Mouse (Mus musculus): ENCODE measurements around the gene Olfr1026. TPM values are rescaled to one million over a fixed set of nuclear protein-coding genes. Genes with fewer than 3 reads are reported as not detected.

Gene Olfr1026
- total RNA-seq, 1 experiment: not detected

GRCm38 (mm10) chr2:85950137-85950536 lies 28.8 kb downstream of the Olfr1026 start, which contains the start of gene Olfr1028:
Gene Olfr1028 (plus strand): TSS chr2:85950437.
- Histone ChIP-seq H3K36me3 (ENCODE audit: control insufficient read depth, insufficient read depth, low read length, poor library complexity, severe bottlenecking) (no peaks in the 10 kb centered on the region), H3K4me1 (ENCODE audit: control insufficient read depth in 2 of 2, insufficient read depth in 2 of 2, low read length in 2 of 2, poor library complexity in 1 of 2) (no peaks in the 10 kb centered on the region), H3K4me3 (ENCODE audit: insufficient read depth in 1 of 2, low read depth in 1 of 2, low read length in 2 of 2, poor library complexity in 1 of 2, severe bottlenecking in 1 of 2) (no peak within 1 kb of the TSS), H3K27ac (ENCODE audit: insufficient read depth, low read depth, low read length, poor library complexity, severe bottlenecking) (no peak within 1 kb of the TSS), H3K9ac (ENCODE audit: insufficient read depth, low read depth, low read length, poor library complexity, severe bottlenecking) (no peak within 1 kb of the TSS), H3K9me3 (ENCODE audit: control insufficient read depth, insufficient read depth, low read depth, low read length) (no peaks in the 10 kb centered on the region)
- TF ChIP-seq CHD2 (IDR thresholded peaks at IDR 0.05; ENCODE audit: low read depth, low read length) (no peak), ZC3H11A (IDR thresholded peaks at IDR 0.05; ENCODE audit: borderline replicate concordance, low read depth, low read length) (no peak), HCFC1 (IDR thresholded peaks at IDR 0.05; ENCODE audit: borderline replicate concordance, insufficient read depth, low read length) (no peak), ZNF384 (IDR thresholded peaks at IDR 0.05; ENCODE audit: low read depth, low read length) (no peak), MAFK (IDR thresholded peaks at IDR 0.05; ENCODE audit: insufficient read depth, low read depth, low read length) (no peak)
- in situ Hi-C loops (cut with MboI; ENCODE audit: low sequenced_read_pairs in 2 of 2, unreplicated experiment in 2 of 2): no loop called here
- no peak for DNase-seq (ENCODE audit: low read depth, low spot score)

GRCm38 (mm10) chr2:85973595-85973994 lies 52.2 kb downstream of the Olfr1026 start, which contains the start of gene Olfr1029:
Gene Olfr1029 (plus strand): TSS chr2:85973895.
- no peaks in the 10 kb centered on the region for H3K4me1 ChIP-seq (ENCODE audit: control insufficient read depth in 2 of 2, insufficient read depth in 2 of 2, low read length in 2 of 2, poor library complexity in 1 of 2)
- in situ Hi-C loops (cut with MboI; ENCODE audit: low sequenced_read_pairs in 2 of 2, unreplicated experiment in 2 of 2): no loop called here
- no peaks in the 10 kb centered on the region for H3K36me3 ChIP-seq (ENCODE audit: control insufficient read depth, insufficient read depth, low read length, poor library complexity, severe bottlenecking)
- no peak within 1 kb of the TSS for H3K9ac ChIP-seq (ENCODE audit: insufficient read depth, low read depth, low read length, poor library complexity, severe bottlenecking)
- no peak for DNase-seq (ENCODE audit: low read depth, low spot score)
- H3K4me3 ChIP-seq (ENCODE audit: insufficient read depth in 1 of 2, low read depth in 1 of 2, low read length in 2 of 2, poor library complexity in 1 of 2, severe bottlenecking in 1 of 2): no peak within 1 kb of the TSS
- no peak for TF ChIP-seq CHD2 (IDR thresholded peaks at IDR 0.05; ENCODE audit: low read depth, low read length)
- no peak for TF ChIP-seq HCFC1 (IDR thresholded peaks at IDR 0.05; ENCODE audit: borderline replicate concordance, insufficient read depth, low read length)
- no peak for TF ChIP-seq ZNF384 (IDR thresholded peaks at IDR 0.05; ENCODE audit: low read depth, low read length)
- TF ChIP-seq MAFK (IDR thresholded peaks at IDR 0.05; ENCODE audit: insufficient read depth, low read depth, low read length): no peak
- no peak for TF ChIP-seq ZC3H11A (IDR thresholded peaks at IDR 0.05; ENCODE audit: borderline replicate concordance, low read depth, low read length)
- no peaks in the 10 kb centered on the region for H3K9me3 ChIP-seq (ENCODE audit: control insufficient read depth, insufficient read depth, low read depth, low read length)
- H3K27ac ChIP-seq (ENCODE audit: insufficient read depth, low read depth, low read length, poor library complexity, severe bottlenecking): no peak within 1 kb of the TSS

Other genes with a start within 250 kb of the Olfr1026 start
- gene Olfr1006, start 242.8 kb upstream of the Olfr1026 start, total RNA-seq (2012; rRNA removed): not detected in 2 replicates
- gene Olfr1008, start 232.1 kb upstream of the Olfr1026 start, total RNA-seq (2012; rRNA removed): not detected in 2 replicates
- not detected in 2 replicates for gene Olfr1009, start 206.1 kb upstream of the Olfr1026 start, total RNA-seq (2012; rRNA removed)
- not detected in 2 replicates for gene Olfr1012, start 158.8 kb upstream of the Olfr1026 start, total RNA-seq (2012; rRNA removed)
- not detected in 2 replicates for gene Olfr1013, start 154.5 kb upstream of the Olfr1026 start, total RNA-seq (2012; rRNA removed)
- not detected in 2 replicates for gene Olfr1014, start 148.8 kb upstream of the Olfr1026 start, total RNA-seq (2012; rRNA removed)
- gene Olfr1015, start 139.5 kb upstream of the Olfr1026 start, total RNA-seq (2012; rRNA removed): not detected in 2 replicates
- gene Olfr1016, start 119.0 kb upstream of the Olfr1026 start, total RNA-seq (2012; rRNA removed): not detected in 2 replicates
- not detected in 2 replicates for gene Olfr1018, start 103.1 kb upstream of the Olfr1026 start, total RNA-seq (2012; rRNA removed)
- gene Olfr1019, start 76.1 kb upstream of the Olfr1026 start, total RNA-seq (2012; rRNA removed): not detected in 2 replicates
- gene Olfr1020, start 74.5 kb upstream of the Olfr1026 start, total RNA-seq (2012; rRNA removed): not detected in 2 replicates
- not detected in 2 replicates for gene Olfr1022, start 53.0 kb upstream of the Olfr1026 start, total RNA-seq (2012; rRNA removed)
- gene Olfr1023, start 35.9 kb upstream of the Olfr1026 start, total RNA-seq (2012; rRNA removed): not detected in 2 replicates
- not detected in 2 replicates for gene Olfr1024, start 16.5 kb upstream of the Olfr1026 start, total RNA-seq (2012; rRNA removed)
- gene Olfr1025-ps1, start 6.4 kb upstream of the Olfr1026 start, total RNA-seq (2012; rRNA removed): not detected in 2 replicates
- gene Olfr1028, start 28.9 kb downstream of the Olfr1026 start, total RNA-seq (2012; rRNA removed): not detected in 2 replicates
- not detected in 2 replicates for gene Olfr1029, start 52.3 kb downstream of the Olfr1026 start, total RNA-seq (2012; rRNA removed)
- not detected in 2 replicates for gene Olfr1030, start 57.7 kb downstream of the Olfr1026 start, total RNA-seq (2012; rRNA removed)
- gene Olfr1031, start 68.7 kb downstream of the Olfr1026 start, total RNA-seq (2012; rRNA removed): not detected in 2 replicates
- not detected in 2 replicates for gene Olfr1032, start 84.0 kb downstream of the Olfr1026 start, total RNA-seq (2012; rRNA removed)
- not detected in 2 replicates for gene Olfr1033, start 99.1 kb downstream of the Olfr1026 start, total RNA-seq (2012; rRNA removed)
- gene Olfr1034, start 124.3 kb downstream of the Olfr1026 start, total RNA-seq (2012; rRNA removed): not detected in 2 replicates
- gene Olfr1036, start 152.4 kb downstream of the Olfr1026 start, total RNA-seq (2012; rRNA removed): not detected in 2 replicates
- not detected in 2 replicates for gene Olfr1037, start 165.8 kb downstream of the Olfr1026 start, total RNA-seq (2012; rRNA removed)
- gene Olfr1039, start 214.4 kb downstream of the Olfr1026 start, total RNA-seq (2012; rRNA removed): not detected in 2 replicates
- gene Olfr1040, start 225.2 kb downstream of the Olfr1026 start, total RNA-seq (2012; rRNA removed): not detected in 2 replicates
- not detected in 2 replicates for gene Olfr1042, start 240.3 kb downstream of the Olfr1026 start, total RNA-seq (2012; rRNA removed)
- gene Olfr1043, start 246.0 kb downstream of the Olfr1026 start, total RNA-seq (2012; rRNA removed): not detected in 2 replicates